Mouse (Mus musculus) ES-Bruce4 (cell line): Measurements from ENCODE around the gene Slamf8.

Experiments
- CTCF ChIP-seq: IDR thresholded peaks from one replicate; pipeline ENCODE4 v1.8.1; 2011; ENCODE audit warnings: low read depth, low read length
- POLR2A ChIP-seq: IDR thresholded peaks from one replicate; pipeline ENCODE4 v1.8.1; 2011; ENCODE audit warnings: low read length; ENCODE audit not compliant: insufficient read depth

DNA sequence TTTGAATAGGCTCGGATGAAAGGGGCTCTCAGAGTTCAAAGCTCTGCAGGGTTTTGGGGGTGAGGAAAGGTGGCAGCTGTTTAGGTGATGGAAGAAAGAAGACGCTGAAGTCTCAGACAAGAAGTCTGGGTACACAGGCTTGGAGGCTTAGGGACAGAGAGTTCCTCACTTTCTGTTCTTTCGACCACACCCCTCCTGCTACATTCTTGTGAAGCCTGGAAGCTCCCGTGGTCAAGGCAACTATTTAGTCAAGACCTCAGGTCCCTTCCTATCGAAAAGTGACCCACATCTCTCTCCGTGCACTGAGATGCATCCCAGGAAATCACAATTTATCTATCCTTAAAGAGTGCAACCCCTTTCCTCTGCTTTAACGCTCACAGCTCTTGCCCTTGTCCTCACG lies 40.7 kb downstream of the Slamf8 start:
- no peak for TF ChIP-seq POLR2A
- TF ChIP-seq CTCF: no peak
